Mouse (Mus musculus): ENCODE results near the gene Phb2.

Gene Phb2

GRCm38 (mm10) chr6:124690517-124690916 is 21.6 kb upstream of the Phb2 start:
- DNase-seq (ENCODE audit: low spot score): peak; percentile 60

GRCm38 (mm10) chr6:124693243-124693981 is 18.7 kb upstream of the Phb2 start:
- DNase-seq (ENCODE audit: low spot score): no peak

GRCm38 (mm10) chr6:124694166-124694955 is 17.8 kb upstream of the Phb2 start:
- DNase-seq (ENCODE audit: low spot score): peak; percentile 86

- peak; percentile 77 for DNase-seq (ENCODE audit: low spot score)
Measured at GRCm38 (mm10) chr6:124696441-124697150, 15.5 kb upstream of the Phb2 start.

GRCm38 (mm10) chr6:124698751-124699150 is 13.4 kb upstream of the Phb2 start:
- no peak for DNase-seq (ENCODE audit: low spot score)

GRCm38 (mm10) chr6:124699366-124699765 is 12.8 kb upstream of the Phb2 start:
- DNase-seq (ENCODE audit: low spot score): no peak

- DNase-seq (ENCODE audit: low spot score): peak; percentile 99
Measured at GRCm38 (mm10) chr6:124699962-124700610, 12.1 kb upstream of the Phb2 start.

GRCm38 (mm10) chr6:124701338-124701737 is 10.8 kb upstream of the Phb2 start:
- DNase-seq (ENCODE audit: low spot score): no peak

GRCm38 (mm10) chr6:124702102-124702783 is 9.9 kb upstream of the Phb2 start:
- DNase-seq (ENCODE audit: low spot score): no peak

- peak; percentile 74 for DNase-seq (ENCODE audit: low spot score)
Measured at GRCm38 (mm10) chr6:124702784-124703103, 9.4 kb upstream of the Phb2 start.

GRCm38 (mm10) chr6:124703789-124704188 is 8.3 kb upstream of the Phb2 start:
- no peak for DNase-seq (ENCODE audit: low spot score)

- DNase-seq (ENCODE audit: low spot score): no peak
Measured at GRCm38 (mm10) chr6:124704417-124704816, 7.7 kb upstream of the Phb2 start.

- peak; percentile 48 for DNase-seq (ENCODE audit: low spot score)
Measured at GRCm38 (mm10) chr6:124706061-124706627, 6.0 kb upstream of the Phb2 start.

- DNase-seq (ENCODE audit: low spot score): no peak
Measured at GRCm38 (mm10) chr6:124708289-124708889, 3.7 kb upstream of the Phb2 start.

GRCm38 (mm10) chr6:124712918-124713317 is 782 bp downstream of the Phb2 start:
- DNase-seq (ENCODE audit: low spot score): no peak

- DNase-seq (ENCODE audit: low spot score): peak; percentile 59
Measured at GRCm38 (mm10) chr6:124716864-124717490, 4.8 kb downstream of the Phb2 start.

- no peak for DNase-seq (ENCODE audit: low spot score)
Measured at GRCm38 (mm10) chr6:124717968-124718367, 5.8 kb downstream of the Phb2 start.

GRCm38 (mm10) chr6:124718703-124719102 is 6.6 kb downstream of the Phb2 start:
- no peak for DNase-seq (ENCODE audit: low spot score)

- DNase-seq (ENCODE audit: low spot score): no peak
Measured at GRCm38 (mm10) chr6:124719354-124719978, 7.3 kb downstream of the Phb2 start.

- no peak for DNase-seq (ENCODE audit: low spot score)
Measured at GRCm38 (mm10) chr6:124720904-124721303, 8.8 kb downstream of the Phb2 start.
